Mouse (Mus musculus) bone marrow, adult 2 months (tissue): ENCODE results near the gene Rtl5.

Experiments
- CTCF ChIP-seq: fragments of 200-500 bp; IDR thresholded peaks from 2 replicates; pipeline ENCODE4 v1.5.1; 2011; ENCODE audit warnings: low read length, control low read depth; ENCODE audit not compliant: control insufficient read depth, insufficient read depth
- POLR2A ChIP-seq: fragments of 200-500 bp; IDR thresholded peaks from 2 replicates; pipeline ENCODE4 v1.6.1; 2011; ENCODE audit warnings: low read depth, mild to moderate bottlenecking, control low read depth, low read length, borderline replicate concordance; ENCODE audit not compliant: control insufficient read depth

GRCm38 (mm10) chrX:102051225-102051624 is 19.9 kb downstream of the Rtl5 start:
- TF ChIP-seq CTCF, result no peak
- TF ChIP-seq POLR2A, result no peak
